Mouse (Mus musculus): ENCODE measurements around the gene Nol4l. TPM values are rescaled to one million over a fixed set of nuclear protein-coding genes. Genes with fewer than 3 reads are reported as not detected.

The Nol4l gene
- polyA plus RNA-seq, 1 experiment from 2014 or later: 14.2 TPM

- no peak overlapping the region for H3K27ac ChIP-seq
- no peaks in the 10 kb centered on the region for H3K27me3 ChIP-seq
- H3K4me3 ChIP-seq (replicated peaks): no peak overlapping the region
- peaks cover 10% of the 10 kb centered on the region for H3K4me1 ChIP-seq
- no peak for ATAC-seq (replicated peaks; ENCODE audit: low FRiP score)
- H3K4me2 ChIP-seq: no peak overlapping the region
- WGBS: 91% methylated on average over 12 of the region's 12 CpGs
- H3K9me3 ChIP-seq (replicated peaks): no peaks in the 10 kb centered on the region
- H3K9ac ChIP-seq: no peak overlapping the region
- H3K36me3 ChIP-seq: peaks cover 80% of the 10 kb centered on the region
Measured at GRCm38 (mm10) chr2:153417841-153418240, 111.9 kb downstream of the Nol4l start.

DNA sequence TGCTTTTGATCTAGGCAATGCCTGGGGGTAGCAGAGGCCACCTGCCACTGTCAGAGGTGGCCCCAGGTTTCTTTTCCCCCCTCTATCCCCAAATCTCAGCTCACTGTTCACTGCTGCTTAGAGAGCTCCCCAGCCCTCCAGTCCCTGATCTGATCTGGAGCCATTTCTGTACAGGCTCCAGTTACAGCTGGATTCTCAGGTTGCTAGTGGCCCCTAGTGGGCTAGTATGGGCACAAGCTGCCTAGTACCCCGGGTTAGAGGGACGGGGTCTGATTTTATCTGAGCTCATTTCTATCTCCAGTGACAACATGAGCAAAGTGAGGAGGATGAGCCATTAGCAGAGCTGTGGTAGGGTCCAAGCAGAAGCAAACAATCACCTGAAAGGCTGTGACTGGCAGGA lies 115.2 kb downstream of the Nol4l start:
- 21% methylated on average over 2 of the region's 2 CpGs for WGBS

DNA sequence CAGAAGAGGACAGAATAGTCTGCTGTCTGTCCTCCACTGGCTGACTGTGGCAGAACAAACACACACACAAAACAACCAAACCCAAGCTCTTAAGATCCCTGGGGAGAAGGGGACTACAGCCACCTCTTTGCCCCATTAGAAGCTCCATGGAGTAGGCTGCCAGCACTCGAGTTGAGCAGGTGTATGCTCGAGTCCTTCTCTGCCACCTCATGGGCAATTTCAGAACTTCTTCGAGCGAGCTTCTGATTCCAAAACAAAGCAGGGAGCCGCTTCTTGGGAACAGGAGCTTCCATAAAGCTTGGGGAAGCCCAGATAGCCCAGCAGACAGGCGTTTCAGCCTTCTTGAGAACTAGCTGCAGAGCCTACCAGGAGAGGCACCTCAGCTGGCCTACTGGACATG lies 117.2 kb downstream of the Nol4l start:
- H3K4me2 ChIP-seq: no peak overlapping the region
- no peaks in the 10 kb centered on the region for H3K27me3 ChIP-seq
- H3K4me3 ChIP-seq (replicated peaks): no peak overlapping the region
- no peaks in the 10 kb centered on the region for H3K9me3 ChIP-seq (replicated peaks)
- H3K9ac ChIP-seq: no peak overlapping the region
- WGBS: 60% methylated on average over 6 of the region's 6 CpGs
- no peak overlapping the region for H3K27ac ChIP-seq
- H3K4me1 ChIP-seq: peaks cover 14% of the 10 kb centered on the region; the same call in 1 of the 2 replicates
- peaks cover 99% of the 10 kb centered on the region for H3K36me3 ChIP-seq
- ATAC-seq (replicated peaks; ENCODE audit: low FRiP score): no peak

More for the DNA sequence above, 115.2 kb downstream of the Nol4l start:
- 0 out of 2 replicates have a peak, but pooled peaks have one; percentile 55 for ATAC-seq (replicated peaks; ENCODE audit: low FRiP score)
- no peak overlapping the region for H3K4me2 ChIP-seq
- H3K27me3 ChIP-seq: no peaks in the 10 kb centered on the region
- H3K9ac ChIP-seq: no peak overlapping the region
- H3K4me1 ChIP-seq: peaks cover 14% of the 10 kb centered on the region; the same call in 1 of the 2 replicates
- H3K36me3 ChIP-seq: peaks cover 99% of the 10 kb centered on the region
- no peak overlapping the region for H3K4me3 ChIP-seq (replicated peaks)
- no peak overlapping the region for H3K27ac ChIP-seq
- H3K9me3 ChIP-seq (replicated peaks): no peaks in the 10 kb centered on the region

GRCm38 (mm10) chr2:153411557-153411956 lies 118.2 kb downstream of the Nol4l start:
- H3K27me3 ChIP-seq: no peaks in the 10 kb centered on the region
- H3K27ac ChIP-seq: no peak overlapping the region
- H3K9me3 ChIP-seq (replicated peaks): no peaks in the 10 kb centered on the region
- ATAC-seq (replicated peaks; ENCODE audit: low FRiP score): no peak
- peaks cover 14% of the 10 kb centered on the region; the same call in 1 of the 2 replicates for H3K4me1 ChIP-seq
- 68% methylated on average over 9 of the region's 9 CpGs for WGBS
- H3K36me3 ChIP-seq: peaks cover 99% of the 10 kb centered on the region
- H3K4me2 ChIP-seq: no peak overlapping the region
- H3K9ac ChIP-seq: no peak overlapping the region
- no peak overlapping the region for H3K4me3 ChIP-seq (replicated peaks)

DNA sequence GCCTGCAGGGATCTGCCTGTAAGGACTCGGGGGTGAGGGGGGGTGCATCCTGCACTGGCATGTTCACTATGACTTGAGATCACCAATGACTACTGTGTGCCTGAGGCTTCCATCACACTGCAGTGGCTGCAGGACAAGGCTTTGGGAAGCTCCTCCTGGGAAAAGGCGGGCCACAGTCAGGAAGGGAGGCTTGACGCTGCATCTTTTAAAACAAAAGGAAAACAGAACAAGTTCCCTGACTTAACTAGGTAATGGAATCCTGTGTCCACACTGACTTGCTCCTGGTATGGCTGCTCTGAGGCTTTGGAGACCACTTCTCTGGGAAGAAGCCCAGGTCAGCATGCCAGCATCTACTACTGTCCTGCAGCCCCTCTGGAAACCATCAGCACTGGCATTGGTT lies 120.8 kb downstream of the Nol4l start:
- WGBS: 71% methylated on average over 3 of the region's 3 CpGs
- ATAC-seq (replicated peaks; ENCODE audit: low FRiP score): no peak
- Histone ChIP-seq H3K36me3 (peaks cover 95% of the 10 kb centered on the region), H3K9ac (no peak overlapping the region), H3K4me1 (peaks cover 14% of the 10 kb centered on the region; the same call in 1 of the 2 replicates), H3K27me3 (no peaks in the 10 kb centered on the region), H3K4me2 (no peak overlapping the region), H3K4me3 (replicated peaks) (no peak overlapping the region), H3K27ac (no peak overlapping the region), H3K9me3 (replicated peaks) (no peaks in the 10 kb centered on the region)

- H3K4me3 ChIP-seq (replicated peaks): no peak overlapping the region
- peaks cover 12% of the 10 kb centered on the region; the same call in 1 of the 2 replicates for H3K4me1 ChIP-seq
- H3K4me2 ChIP-seq: no peak overlapping the region
- no peak overlapping the region for H3K9ac ChIP-seq
- ATAC-seq (replicated peaks; ENCODE audit: low FRiP score): no peak
- H3K9me3 ChIP-seq (replicated peaks): no peaks in the 10 kb centered on the region
- 77% methylated on average over 6 of the region's 6 CpGs for WGBS
- no peak overlapping the region for H3K27ac ChIP-seq
- H3K27me3 ChIP-seq: no peaks in the 10 kb centered on the region
- peaks cover 85% of the 10 kb centered on the region for H3K36me3 ChIP-seq
Measured at GRCm38 (mm10) chr2:153406882-153407281, 122.9 kb downstream of the Nol4l start.

DNA sequence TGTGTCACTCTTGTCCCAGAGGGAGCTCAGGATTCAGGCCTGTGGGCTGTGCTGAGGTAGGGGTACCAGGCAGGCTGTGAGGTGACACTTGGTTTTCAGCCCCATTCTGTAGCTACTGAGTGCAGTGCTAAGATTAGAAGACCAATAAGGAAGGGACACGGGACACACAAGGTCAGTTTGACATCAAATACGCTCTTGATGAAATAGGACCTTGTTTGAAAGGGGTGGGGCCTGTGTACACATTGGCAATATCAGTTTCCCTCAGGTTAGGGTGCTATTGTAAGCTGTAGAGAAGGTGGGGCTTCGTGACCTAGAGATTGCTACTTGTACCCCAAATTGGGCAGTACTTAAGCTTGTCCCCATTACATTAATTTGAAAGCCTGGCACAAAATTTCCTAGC lies 124.9 kb downstream of the Nol4l start:
- no peak overlapping the region for H3K4me2 ChIP-seq
- no peak overlapping the region for H3K4me3 ChIP-seq (replicated peaks)
- no peaks in the 10 kb centered on the region for H3K9me3 ChIP-seq (replicated peaks)
- no peaks in the 10 kb centered on the region for H3K4me1 ChIP-seq
- no peaks in the 10 kb centered on the region for H3K27me3 ChIP-seq
- peaks cover 85% of the 10 kb centered on the region for H3K36me3 ChIP-seq
- no peak for ATAC-seq (replicated peaks; ENCODE audit: low FRiP score)
- 86% methylated on average over 3 of the region's 3 CpGs for WGBS
- H3K9ac ChIP-seq: no peak overlapping the region
- no peak overlapping the region for H3K27ac ChIP-seq

DNA sequence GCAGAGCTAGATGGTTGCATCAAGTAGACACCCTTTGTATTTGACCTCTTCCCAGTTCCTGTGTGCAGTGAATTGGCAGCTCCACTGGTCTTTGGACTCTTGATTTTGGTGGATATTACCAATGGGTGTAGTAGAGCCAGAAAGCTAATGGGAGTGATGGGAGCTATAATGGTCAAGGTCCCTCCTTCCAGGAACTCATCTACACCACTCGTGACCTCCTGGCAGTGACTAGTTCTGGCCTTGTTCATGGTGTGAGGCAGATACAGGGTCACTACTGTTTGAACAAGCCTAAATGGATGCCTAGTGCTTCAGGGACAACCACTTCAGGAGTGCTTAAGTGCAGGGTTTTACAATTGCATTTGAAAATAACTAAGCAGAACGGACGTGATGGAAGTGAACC lies 125.7 kb downstream of the Nol4l start:
- no peak overlapping the region for H3K4me3 ChIP-seq (replicated peaks)
- H3K27me3 ChIP-seq: no peaks in the 10 kb centered on the region
- no peak overlapping the region for H3K27ac ChIP-seq
- WGBS: 92% methylated on average over 3 of the region's 3 CpGs
- no peak overlapping the region for H3K9ac ChIP-seq
- H3K36me3 ChIP-seq: peaks cover 85% of the 10 kb centered on the region
- ATAC-seq (replicated peaks; ENCODE audit: low FRiP score): no peak
- H3K4me1 ChIP-seq: no peaks in the 10 kb centered on the region
- H3K4me2 ChIP-seq: no peak overlapping the region
- no peaks in the 10 kb centered on the region for H3K9me3 ChIP-seq (replicated peaks)

DNA sequence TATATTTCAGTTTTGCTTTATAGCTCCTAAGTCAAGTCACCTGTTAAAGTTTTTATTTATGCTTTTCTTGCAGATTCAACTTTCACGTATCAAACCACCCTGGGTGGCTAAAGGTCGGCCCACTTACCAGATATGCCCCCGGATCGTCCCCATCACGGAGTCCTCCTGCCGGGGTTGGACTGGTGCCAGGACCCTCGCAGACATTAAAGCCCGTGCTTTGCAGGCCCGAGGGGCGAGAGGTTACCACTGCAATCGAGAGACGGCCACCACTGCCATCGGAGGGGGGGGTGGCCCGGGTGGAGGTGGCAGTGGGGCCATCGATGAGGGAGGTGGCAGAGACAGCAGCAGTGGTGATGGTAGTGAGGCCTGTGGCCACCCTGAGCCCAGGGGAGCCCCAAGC lies 130.6 kb downstream of the Nol4l start:
- Histone ChIP-seq H3K9me3 (replicated peaks) (no peaks in the 10 kb centered on the region), H3K4me2 (no peak overlapping the region), H3K9ac (no peak overlapping the region), H3K27me3 (no peaks in the 10 kb centered on the region), H3K4me3 (replicated peaks) (no peak overlapping the region), H3K4me1 (no peaks in the 10 kb centered on the region), H3K36me3 (peaks cover 89% of the 10 kb centered on the region), H3K27ac (no peak overlapping the region)
- no peak for ATAC-seq (replicated peaks; ENCODE audit: low FRiP score)
- WGBS: 82% methylated on average over 15 of the region's 15 CpGs

DNA sequence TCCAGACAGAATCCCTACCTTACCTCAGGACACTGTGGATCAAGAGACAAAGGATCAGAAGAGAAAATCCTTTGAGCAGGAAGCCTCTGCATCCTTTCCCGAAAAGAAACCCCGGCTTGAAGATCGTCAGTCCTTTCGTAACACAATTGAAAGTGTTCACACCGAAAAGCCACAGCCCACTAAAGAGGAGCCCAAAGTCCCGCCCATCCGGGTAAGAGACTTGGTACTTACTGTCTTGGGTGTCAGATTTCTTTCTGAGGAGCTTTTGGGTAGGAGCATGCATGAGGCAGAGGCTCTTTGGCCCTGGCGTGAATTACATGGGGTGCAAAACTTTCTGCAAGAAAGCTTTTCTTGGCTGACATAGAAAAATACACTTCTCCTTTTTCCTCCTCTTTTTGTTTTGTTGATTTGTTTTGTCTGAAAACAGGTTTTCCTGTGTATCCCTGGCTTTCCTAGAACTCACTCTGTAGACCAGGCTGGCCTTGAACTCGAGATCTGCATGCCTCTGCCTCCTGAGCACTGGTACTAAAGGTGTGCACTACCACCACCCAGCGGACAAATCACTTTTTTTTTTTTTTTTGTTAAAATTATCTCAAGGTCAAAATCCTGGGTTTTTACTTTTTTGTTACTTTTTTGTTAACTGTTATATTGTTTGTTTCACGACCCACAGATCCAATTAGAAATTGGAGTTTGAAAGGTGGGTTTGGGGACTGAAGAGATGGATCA lies 131.8 kb downstream of the Nol4l start:
- no peak overlapping the region for H3K4me2 ChIP-seq
- no peak for ATAC-seq (replicated peaks; ENCODE audit: low FRiP score)
- H3K27ac ChIP-seq: no peak overlapping the region
- H3K36me3 ChIP-seq: peaks cover 97% of the 10 kb centered on the region
- WGBS: 85% methylated on average over 11 of the region's 11 CpGs
- H3K4me1 ChIP-seq: no peaks in the 10 kb centered on the region
- no peak overlapping the region for H3K9ac ChIP-seq
- no peak overlapping the region for H3K4me3 ChIP-seq (replicated peaks)
- H3K9me3 ChIP-seq (replicated peaks): no peaks in the 10 kb centered on the region
- no peaks in the 10 kb centered on the region for H3K27me3 ChIP-seq

DNA sequence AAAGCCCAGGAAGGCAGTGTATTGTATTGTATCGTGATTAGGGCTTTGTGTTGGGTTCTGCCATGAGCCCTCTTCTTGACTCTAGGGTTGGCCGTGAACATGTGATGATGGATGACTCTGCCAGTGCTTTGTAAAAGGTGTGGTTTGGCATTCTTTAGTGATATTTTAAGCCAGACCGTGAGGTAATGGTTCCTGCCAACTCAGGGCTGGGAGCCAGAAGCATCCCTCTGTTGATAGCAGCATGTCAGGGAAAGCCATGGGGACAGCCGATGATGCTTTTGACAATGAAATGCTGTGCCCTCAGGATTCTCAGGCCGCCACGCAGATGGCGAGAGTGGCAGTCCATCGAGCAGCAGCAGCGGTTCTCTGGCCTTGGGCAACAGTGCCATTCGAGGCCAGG lies 136.7 kb downstream of the Nol4l start:
- peaks cover 78% of the 10 kb centered on the region for H3K36me3 ChIP-seq
- H3K4me1 ChIP-seq: no peaks in the 10 kb centered on the region
- no peak for ATAC-seq (replicated peaks; ENCODE audit: low FRiP score)
- H3K4me2 ChIP-seq: no peak overlapping the region
- no peak overlapping the region for H3K27ac ChIP-seq
- no peak overlapping the region for H3K9ac ChIP-seq
- 93% methylated on average over 10 of the region's 10 CpGs for WGBS
- no peak overlapping the region for H3K4me3 ChIP-seq (replicated peaks)
- no peaks in the 10 kb centered on the region for H3K27me3 ChIP-seq
- H3K9me3 ChIP-seq (replicated peaks): no peaks in the 10 kb centered on the region

- WGBS: 97% methylated on average over 2 of the region's 2 CpGs
Measured at GRCm38 (mm10) chr2:153389831-153390230, 139.9 kb downstream of the Nol4l start.

GRCm38 (mm10) chr2:153380479-153380878 lies 149.3 kb downstream of the Nol4l start:
- peaks cover 82% of the 10 kb centered on the region for H3K36me3 ChIP-seq
- no peaks in the 10 kb centered on the region for H3K27me3 ChIP-seq
- no peak overlapping the region for H3K27ac ChIP-seq
- H3K4me1 ChIP-seq: no peaks in the 10 kb centered on the region
- ATAC-seq (replicated peaks; ENCODE audit: low FRiP score): no peak
- no peaks in the 10 kb centered on the region for H3K9me3 ChIP-seq (replicated peaks)
- no peak overlapping the region for H3K9ac ChIP-seq
- no peak overlapping the region for H3K4me2 ChIP-seq
- H3K4me3 ChIP-seq (replicated peaks): no peak overlapping the region
- WGBS: 95% methylated on average over 1 of the region's 1 CpGs

More at GRCm38 (mm10) chr2:153389831-153390230, 139.9 kb downstream of the Nol4l start:
- Histone ChIP-seq H3K4me1 (no peaks in the 10 kb centered on the region), H3K27ac (no peak overlapping the region), H3K27me3 (no peaks in the 10 kb centered on the region), H3K36me3 (peaks cover 68% of the 10 kb centered on the region), H3K4me2 (no peak overlapping the region), H3K4me3 (replicated peaks) (no peak overlapping the region), H3K9ac (no peak overlapping the region), H3K9me3 (replicated peaks) (no peaks in the 10 kb centered on the region)
- no peak for ATAC-seq (replicated peaks; ENCODE audit: low FRiP score)
